8 mouse cellular contexts compared by ENCODE assay signal in the genomic region with DNA sequence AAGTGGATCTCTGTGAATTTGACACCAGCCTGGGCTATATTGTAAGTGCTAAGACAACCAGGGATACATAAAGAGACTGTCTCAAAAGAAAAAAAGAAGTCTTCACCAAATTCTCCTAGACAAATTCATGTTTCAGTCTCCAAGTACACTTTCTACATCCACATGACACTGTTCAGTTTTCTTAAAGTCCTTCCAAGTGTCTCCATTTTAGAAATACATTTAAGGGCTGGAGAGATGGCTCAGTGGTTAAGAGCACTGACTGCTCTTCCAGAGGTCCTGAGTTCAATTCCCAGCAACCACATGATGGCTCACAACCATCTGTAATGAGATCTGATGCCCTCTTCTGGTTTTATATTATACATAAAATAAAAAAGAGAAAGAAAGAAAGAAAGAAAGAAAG. TPM values are rescaled to one million over a fixed set of nuclear protein-coding genes. Genes with fewer than 3 reads are reported as not detected.
A peak's percentile ranks its signal among the peaks of the same experiment; 100 is the strongest.
DNase-seq lines count a peak whose midpoint lies in the region; TF ChIP-seq lines count a peak whose summit lies in the region.
"Not testable (repeated sequence)": the region's sequence is repeated elsewhere in the genome, so short reads cannot be mapped to it uniquely, and the experiment has no call there.
"Had no signal": no experiment of that assay in that cellular context is flagged by ENCODE, and none has a peak within 500 bp of the region (broad histone marks: within the 10 kb centered on the region; RNA-seq: fewer than 3 reads in every experiment).

No protein-coding gene starts in this region.

- not testable (repeated sequence) for TF ChIP-seq CTCF in CH12.LX (conservative IDR thresholded peaks at IDR 0.05 in 1 of 2, IDR thresholded peaks at IDR 0.05 in 1 of 2; ENCODE audit: low read depth in 2 of 2, low read length in 2 of 2); MEL (IDR thresholded peaks at IDR 0.05 in 2 of 3, conservative IDR thresholded peaks at IDR 0.05 in 1 of 3; ENCODE audit: control insufficient read depth in 1 of 3, insufficient read depth in 1 of 3, low read depth in 2 of 3, low read length in 3 of 3, poor library complexity in 1 of 3, severe bottlenecking in 1 of 3)

- H3K9ac ChIP-seq in CH12.LX (ENCODE audit: insufficient read depth, low read depth); MEL (ENCODE audit: control insufficient read depth, low read depth, low read length, poor library complexity, severe bottlenecking): not testable (repeated sequence)

- H3K79me2 ChIP-seq in CH12.LX (replicated peaks; ENCODE audit: control insufficient read depth, extremely low read depth, insufficient read depth, poor library complexity, severe bottlenecking) (peaks cover 13% of the 10 kb centered on the region), MEL (ENCODE audit: control insufficient read depth, insufficient read depth, low read length, poor library complexity) (peaks cover 16% of the 10 kb centered on the region)

- H3K9me3 ChIP-seq in CH12.LX (replicated peaks; ENCODE audit: low read length); MEL (replicated peaks; ENCODE audit: insufficient read depth, low read length): not testable (repeated sequence)

- not testable (repeated sequence) for H3K27ac ChIP-seq in CH12.LX (ENCODE audit: insufficient read depth, low read depth); MEL (ENCODE audit: control insufficient read depth, low read depth, low read length)

- in situ Hi-C loops in CH12.LX (cut with MboI; ENCODE audit: low pct_ligation_motif_present, low pct_unique_long_range_greater_than_20kb, low sequenced_read_pairs), result not testable (repeated sequence)

- not testable (repeated sequence) for H3K4me3 ChIP-seq in CH12.LX (replicated peaks in 1 of 3; ENCODE audit: low read depth in 2 of 3, low read length in 2 of 3, poor library complexity in 1 of 3); MEL (ENCODE audit: control insufficient read depth in 1 of 2, insufficient read depth in 1 of 2, low read depth in 2 of 2, low read length in 2 of 2)

- TF ChIP-seq EP300 in CH12.LX (IDR thresholded peaks at IDR 0.05; ENCODE audit: low read length); MEL (IDR thresholded peaks at IDR 0.05; ENCODE audit: low read depth in 1 of 2, low read length in 2 of 2): not testable (repeated sequence)

- TF ChIP-seq RAD21 in CH12.LX (IDR thresholded peaks at IDR 0.05; ENCODE audit: low read depth, low read length); MEL (IDR thresholded peaks at IDR 0.05; ENCODE audit: low read depth, low read length): not testable (repeated sequence)

- not testable (repeated sequence) for TF ChIP-seq POLR2A in CH12.LX (IDR thresholded peaks at IDR 0.05; ENCODE audit: low read depth, low read length); MEL (IDR thresholded peaks at IDR 0.05; ENCODE audit: control insufficient read depth in 1 of 2, insufficient read depth in 1 of 2, low read depth in 1 of 2, low read length in 2 of 2, poor library complexity in 1 of 2)

- H3K27me3 ChIP-seq in CH12.LX (replicated peaks); MEL (ENCODE audit: control insufficient read depth in 1 of 2, insufficient read depth in 2 of 2, low read length in 2 of 2): not testable (repeated sequence)

- H3K4me1 ChIP-seq in CH12.LX (ENCODE audit: control insufficient read depth in 1 of 2, insufficient read depth in 2 of 2) (peaks cover 3 to 39% of the 10 kb centered on the region in 2 experiments), MEL (ENCODE audit: control insufficient read depth in 1 of 2, insufficient read depth in 2 of 2, low read length in 2 of 2) (peaks cover 10 to 24% of the 10 kb centered on the region in 2 experiments)

- H3K4me2 ChIP-seq in CH12.LX (ENCODE audit: insufficient read depth, low read depth, poor library complexity, severe bottlenecking), result not testable (repeated sequence)

- dilution Hi-C loops in CH12.LX (cut with MboI; ENCODE audit: extremely low pct_ligation_motif_present, extremely low pct_unique_long_range_greater_than_20kb, low sequenced_read_pairs), result not testable (repeated sequence)

- DNase-seq in CH12.LX (ENCODE audit: extremely low read depth); MEL (ENCODE audit: low read depth, low spot score): not testable (repeated sequence)

- H3K36me3 ChIP-seq in CH12.LX (replicated peaks in 1 of 2; ENCODE audit: control insufficient read depth in 1 of 2, insufficient read depth in 1 of 2, low read length in 1 of 2), result not testable (repeated sequence)
- H3K36me3 ChIP-seq in MEL (ENCODE audit: control insufficient read depth in 1 of 2, insufficient read depth in 2 of 2, low read length in 2 of 2), result peaks cover 0 to 18% of the 10 kb centered on the region in 2 experiments; a peak in 2 of 4 replicates

TF ChIP-seq in CH12.LX, 34 proteins besides CTCF, POLR2A, EP300 and RAD21:
- peak; percentile 56; the same call in 1 of the 2 replicates for TF ChIP-seq TBP (conservative IDR thresholded peaks at IDR 0.05; ENCODE audit: low read depth, low read length)

TF ChIP-seq in MEL, 35 proteins besides CTCF, POLR2A, EP300 and RAD21:
- peak; percentile 62; the same call in 1 of the 2 replicates for TF ChIP-seq TBP (IDR thresholded peaks at IDR 0.05; ENCODE audit: low read depth, low read length)

RNA-seq across cellular contexts. Expression of a gene that starts 1.2 kb away (rescaled TPM):
- total RNA-seq in CH12.LX (2012; rRNA removed) (1.8 and 2.0 TPM in 2 replicates), CH12.LX (2014; rRNA removed) (1.7 and 1.8 TPM in 2 replicates), MEL (2012; rRNA removed) (4.0 TPM in 2 replicates)
- polyA plus RNA-seq in CH12.LX (2012; ENCODE audit: insufficient read length, low read depth) (3.1 and 3.2 TPM in 2 replicates), MEL (2012; ENCODE audit: insufficient read depth in 1 of 2, insufficient read length in 2 of 2, low read depth in 1 of 2, low replicate concordance in 2 of 2, missing spikeins in 1 of 2) (1 to 10 TPM in 1 of 2 experiments, not detected in 1; 7.4 TPM)

RNA-seq across cellular contexts. Expression of a gene that starts 3.4 kb away (rescaled TPM):
- 29.9 and 31.2 TPM in 2 replicates for total RNA-seq in CH12.LX (2012; rRNA removed)
- total RNA-seq in CH12.LX (2014; rRNA removed), result 18.8 and 19.7 TPM in 2 replicates
- polyA plus RNA-seq in CH12.LX (2012; ENCODE audit: insufficient read length, low read depth), result 72.0 and 77.2 TPM in 2 replicates
- 27.5 and 28.2 TPM in 2 replicates for total RNA-seq in MEL (2012; rRNA removed)
- 100 to 1,000 TPM in 1 of 2 experiments, 10 to 100 TPM in 1; 83.6 to 138 TPM for polyA plus RNA-seq in MEL (2012; ENCODE audit: insufficient read depth in 1 of 2, insufficient read length in 2 of 2, low read depth in 1 of 2, low replicate concordance in 2 of 2, missing spikeins in 1 of 2)

RNA-seq across cellular contexts. Expression of a gene that starts 16.1 kb away (rescaled TPM):
- total RNA-seq in CH12.LX (2012; rRNA removed) (12.5 and 17.1 TPM in 2 replicates), CH12.LX (2014; rRNA removed) (4.1 and 4.5 TPM in 2 replicates), MEL (2012; rRNA removed) (78.1 and 101 TPM in 2 replicates)
- polyA plus RNA-seq in CH12.LX (2012; ENCODE audit: insufficient read length, low read depth) (64.1 and 72.7 TPM in 2 replicates), MEL (2012; ENCODE audit: insufficient read depth in 1 of 2, insufficient read length in 2 of 2, low read depth in 1 of 2, low replicate concordance in 2 of 2, missing spikeins in 1 of 2) (100 to 1,000 TPM in 1 of 2 experiments, not detected in 1; 287 TPM)

RNA-seq across cellular contexts. Expression of a gene that starts 21.7 kb away (rescaled TPM):
- total RNA-seq in CH12.LX (2012; rRNA removed) (1.6 and 2.2 TPM in 2 replicates), CH12.LX (2014; rRNA removed) (0.31 and 1.1 TPM in 2 replicates), MEL (2012; rRNA removed) (6.2 and 7.0 TPM in 2 replicates)
- polyA plus RNA-seq in CH12.LX (2012; ENCODE audit: insufficient read length, low read depth) (6.7 and 8.4 TPM in 2 replicates), MEL (2012; ENCODE audit: insufficient read depth in 1 of 2, insufficient read length in 2 of 2, low read depth in 1 of 2, low replicate concordance in 2 of 2, missing spikeins in 1 of 2) (10 to 100 TPM in 1 of 2 experiments, not detected in 1; 35.3 TPM)

RNA-seq across cellular contexts. Expression of a gene that starts 25.3 kb away (rescaled TPM):
- total RNA-seq in CH12.LX (2012; rRNA removed), result not detected in 2 replicates
- not detected in 2 replicates for total RNA-seq in CH12.LX (2014; rRNA removed)
- not detected in 2 replicates for polyA plus RNA-seq in CH12.LX (2012; ENCODE audit: insufficient read length, low read depth)
- total RNA-seq in MEL (2012; rRNA removed), result 41.1 and 53.2 TPM in 2 replicates
- 100 to 1,000 TPM; 133 to 185 TPM for polyA plus RNA-seq in MEL (2012; ENCODE audit: insufficient read depth in 1 of 2, insufficient read length in 2 of 2, low read depth in 1 of 2, low replicate concordance in 2 of 2, missing spikeins in 1 of 2)
- total RNA-seq: adrenal gland, adult 18-20 months; adrenal gland, postnatal 25 days; adrenal gland, postnatal 36 days had no signal
- polyA plus RNA-seq: activated CD4-positive, CD25-positive, alpha-beta regulatory T cell, adult 4 months; C2C12; CD4-positive, CD25-positive, alpha-beta regulatory T cell, adult 4 months had no signal
